Mouse (Mus musculus) cortical plate, adult 2 months (tissue): ENCODE results near the gene Dnajb4. TPM values are rescaled to one million over a fixed set of nuclear protein-coding genes. Genes with fewer than 3 reads are reported as not detected.

ENCODE experiments used
- H3K27ac ChIP-seq: fragments of 200-500 bp; 2 replicates; pipeline ENCODE4 v1.5.1; 2012; ENCODE audit warnings: low read length, control low read depth, inconsistent platforms; ENCODE audit not compliant: insufficient read depth
- H3K4me1 ChIP-seq: fragments of 200-500 bp; 2 replicates; pipeline ENCODE4 v1.6.1; 2011; ENCODE audit warnings: low read length; ENCODE audit not compliant: control insufficient read depth, insufficient read depth
- H3K4me3 ChIP-seq: fragments of 200-500 bp; 2 replicates; pipeline ENCODE4 v1.5.1; 2011; ENCODE audit warnings: mild to moderate bottlenecking, low read length, control low read depth; ENCODE audit not compliant: insufficient read depth
- CTCF ChIP-seq: fragments of 200-500 bp; IDR thresholded peaks from 2 replicates; pipeline ENCODE4 v1.5.1; 2011; ENCODE audit warnings: mild to moderate bottlenecking, control low read depth, low read length; ENCODE audit not compliant: insufficient read depth; ENCODE audit errors: extremely low read depth
- POLR2A ChIP-seq: fragments of 200-500 bp; IDR thresholded peaks from 2 replicates; pipeline ENCODE4 v1.6.1; 2011; ENCODE audit warnings: mild to moderate bottlenecking, low read length, control low read depth; ENCODE audit not compliant: insufficient read depth; ENCODE audit errors: extremely low read depth
- polyA plus RNA-seq: library from polyadenylated mRNA; depleted of rRNA; stranded (reverse); fragments of >200 nt; gene quantifications from 2 replicates; pipeline ENCODE4 v1.2.3, GENCODE M21; 2012

Dnajb4 gene
- polyA plus RNA-seq, 1 experiment, result 50.8 TPM

DNA sequence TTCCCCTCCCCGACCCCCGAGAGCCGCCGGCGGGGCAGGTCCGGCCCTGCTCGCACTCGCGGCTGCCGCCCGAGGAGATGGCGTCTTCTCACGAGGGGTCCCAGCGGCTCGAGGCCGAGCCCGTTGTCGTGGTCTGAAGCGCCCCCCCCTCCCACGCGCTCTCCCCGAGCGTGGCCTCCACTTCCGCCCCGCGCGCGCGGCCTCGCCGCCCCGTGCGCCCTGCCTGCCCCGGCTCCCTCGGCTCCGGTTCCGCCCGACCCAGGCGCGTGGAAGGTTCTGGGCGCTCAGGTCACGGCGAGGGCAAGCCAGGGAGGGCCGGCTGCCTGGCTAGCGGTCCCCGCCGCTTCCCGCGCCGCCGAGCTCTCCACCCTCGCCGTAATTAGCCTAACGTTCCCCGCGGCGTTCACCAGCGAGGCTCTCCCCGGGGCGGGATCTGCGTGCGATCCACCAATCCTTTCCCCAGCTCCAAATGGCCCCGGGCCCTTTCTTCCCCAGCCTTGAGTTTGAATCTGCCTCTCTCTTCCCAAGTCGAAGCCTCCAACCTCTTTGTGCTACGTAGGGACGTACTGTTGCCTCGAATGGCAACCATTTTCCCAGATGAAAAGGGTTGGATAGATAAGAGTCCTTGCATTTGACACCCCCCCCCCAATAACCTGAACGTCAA, 758 bp upstream of the Dnajb4 start:
- peak overlapping the region; percentile 79 for H3K4me3 ChIP-seq
- TF ChIP-seq POLR2A (peak; percentile 21; the same call in 1 of the 2 replicates), CTCF (no peak)
- H3K27ac ChIP-seq, result peak overlapping the region; percentile 98
- peaks cover 7% of the 10 kb centered on the region for H3K4me1 ChIP-seq

GRCm38 (mm10) chr3:152209177-152209966, 730 bp downstream of the Dnajb4 start:
- TF ChIP-seq POLR2A (no peak), CTCF (no peak)

GRCm38 (mm10) chr3:152208096-152208885, 1.8 kb downstream of the Dnajb4 start:
- peaks cover 7% of the 10 kb centered on the region for H3K4me1 ChIP-seq
- no peak overlapping the region for H3K27ac ChIP-seq
- no peak for TF ChIP-seq POLR2A
- no peak for TF ChIP-seq CTCF
- H3K4me3 ChIP-seq, result peak overlapping the region; percentile 79; the same call in 1 of the 2 replicates

More at GRCm38 (mm10) chr3:152209177-152209966, 730 bp downstream of the Dnajb4 start:
- Histone ChIP-seq H3K27ac (peak overlapping the region; percentile 99), H3K4me1 (peaks cover 7% of the 10 kb centered on the region), H3K4me3 (peak overlapping the region; percentile 79)

DNA sequence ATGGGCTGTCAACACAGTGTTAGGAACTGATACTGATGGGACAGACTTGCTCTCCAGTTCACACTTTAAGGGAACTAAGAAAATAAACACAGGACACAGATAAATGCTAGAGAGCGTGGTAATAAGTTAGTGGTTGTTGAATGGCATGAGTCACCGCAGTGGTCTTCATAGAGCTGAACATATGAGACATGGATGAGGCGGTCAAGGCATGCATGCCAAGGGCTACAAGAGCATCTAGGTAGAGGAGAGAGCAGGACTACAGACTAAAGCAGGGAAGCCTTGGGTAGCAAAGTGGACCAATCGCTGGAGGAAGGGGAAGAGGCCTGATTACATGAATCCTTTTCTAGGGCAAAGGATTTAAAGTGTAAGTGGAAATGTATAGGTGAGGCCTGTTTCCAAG, 2.9 kb downstream of the Dnajb4 start:
- no peak overlapping the region for H3K4me3 ChIP-seq
- H3K27ac ChIP-seq, result no peak overlapping the region
- TF ChIP-seq CTCF (no peak), POLR2A (no peak)
- peaks cover 2% of the 10 kb centered on the region for H3K4me1 ChIP-seq

DNA sequence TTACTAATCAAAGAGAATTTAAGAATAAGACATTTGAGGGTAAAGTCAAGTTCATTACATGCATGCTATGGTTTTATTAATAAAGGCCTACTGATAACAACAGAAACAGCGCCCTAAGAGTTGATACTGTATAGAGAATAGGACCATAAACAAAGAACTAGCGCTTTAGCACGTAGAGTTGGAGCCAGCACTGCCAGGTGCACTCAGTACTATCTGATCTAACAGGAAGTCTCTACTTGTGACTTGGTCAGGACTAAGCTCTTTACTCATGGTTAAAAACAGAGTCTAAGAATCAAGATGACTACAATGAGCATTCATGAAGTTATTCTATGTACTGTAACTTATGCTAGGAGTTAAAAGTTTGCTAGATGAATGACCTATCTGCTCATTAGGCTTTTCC, 5.5 kb downstream of the Dnajb4 start:
- no peak overlapping the region for H3K27ac ChIP-seq
- no peaks in the 10 kb centered on the region for H3K4me1 ChIP-seq
- H3K4me3 ChIP-seq, result no peak overlapping the region
- TF ChIP-seq POLR2A (no peak), CTCF (no peak)

DNA sequence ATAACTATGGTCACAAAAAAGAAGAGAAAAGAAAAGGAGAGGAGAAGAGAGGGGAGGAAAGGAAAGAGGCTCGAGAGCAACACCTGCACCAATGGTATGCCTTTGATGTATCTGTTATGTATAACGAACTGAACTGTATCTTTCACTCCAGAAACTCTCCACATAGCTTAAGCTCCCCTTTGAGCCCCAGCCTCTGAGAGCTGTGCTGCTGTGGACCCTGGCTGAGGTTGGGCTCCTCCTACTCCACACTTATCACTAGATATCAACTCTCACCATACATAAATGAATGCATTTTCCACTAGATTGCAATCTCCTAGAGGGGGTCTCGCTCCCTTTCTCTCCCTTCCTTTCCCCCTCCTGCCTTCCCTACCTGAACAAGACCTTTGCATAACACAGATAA, 6.1 kb downstream of the Dnajb4 start:
- Histone ChIP-seq H3K4me3 (no peak overlapping the region), H3K4me1 (no peaks in the 10 kb centered on the region), H3K27ac (no peak overlapping the region)
- TF ChIP-seq POLR2A (no peak), CTCF (no peak)

GRCm38 (mm10) chr3:152203411-152203810, 6.7 kb downstream of the Dnajb4 start:
- Histone ChIP-seq H3K4me1 (no peaks in the 10 kb centered on the region), H3K4me3 (no peak overlapping the region), H3K27ac (no peak overlapping the region)
- TF ChIP-seq POLR2A (no peak), CTCF (no peak)

DNA sequence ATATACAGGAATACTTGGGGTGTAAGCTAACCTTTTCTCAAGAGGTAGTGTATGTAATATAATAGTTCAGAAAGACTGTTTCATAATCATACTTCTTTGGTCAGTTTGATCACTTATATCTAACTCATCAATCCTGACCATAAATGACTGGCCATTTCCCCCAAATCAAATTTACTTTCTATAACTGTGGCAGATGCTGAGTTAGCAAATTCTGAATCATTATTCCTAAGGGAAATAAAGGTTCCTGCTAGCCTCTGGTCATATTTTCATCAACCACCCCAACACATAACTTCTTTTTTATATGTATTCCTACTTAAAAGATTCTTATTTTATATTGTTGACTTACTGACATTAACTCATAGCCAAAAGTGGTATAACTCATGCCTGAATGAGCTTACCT, 7.2 kb downstream of the Dnajb4 start:
- Histone ChIP-seq H3K27ac (no peak overlapping the region), H3K4me1 (no peaks in the 10 kb centered on the region), H3K4me3 (no peak overlapping the region)
- TF ChIP-seq CTCF (no peak), POLR2A (no peak)

GRCm38 (mm10) chr3:152201651-152202050, 8.5 kb downstream of the Dnajb4 start:
- TF ChIP-seq CTCF, result no peak
- TF ChIP-seq POLR2A, result no peak
- Histone ChIP-seq H3K4me1 (no peaks in the 10 kb centered on the region), H3K4me3 (no peak overlapping the region), H3K27ac (no peak overlapping the region)

DNA sequence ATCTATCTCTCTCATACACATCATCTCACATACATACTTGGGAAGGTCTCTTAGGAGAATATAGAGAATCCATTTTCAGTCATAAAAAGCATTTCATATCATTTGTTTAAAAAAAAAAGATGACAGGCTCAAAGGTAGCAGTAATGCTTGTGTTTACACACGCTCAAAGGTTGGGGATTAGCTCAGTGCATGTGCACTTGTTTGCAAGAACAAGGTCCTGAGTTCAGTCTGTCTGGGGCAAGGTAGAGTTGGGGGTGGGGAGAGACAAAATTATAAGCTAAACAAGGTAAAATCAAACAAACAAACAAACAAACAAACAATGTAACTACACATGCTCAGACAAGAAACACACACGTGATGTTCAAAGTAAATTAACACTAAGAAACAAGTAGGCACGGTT, 8.9 kb downstream of the Dnajb4 start:
- H3K4me1 ChIP-seq, result no peaks in the 10 kb centered on the region
- TF ChIP-seq CTCF, result no peak
- no peak for TF ChIP-seq POLR2A
- no peak overlapping the region for H3K4me3 ChIP-seq
- no peak overlapping the region for H3K27ac ChIP-seq
